Mouse (Mus musculus): ENCODE measurements at regions not wholly inside any gene's neighbourhood (a gene's known extent, or its start where the extent isn't known, plus 50 kb on each side); places are given as distances from the start of the nearest gene placed in this dataset.

DNA sequence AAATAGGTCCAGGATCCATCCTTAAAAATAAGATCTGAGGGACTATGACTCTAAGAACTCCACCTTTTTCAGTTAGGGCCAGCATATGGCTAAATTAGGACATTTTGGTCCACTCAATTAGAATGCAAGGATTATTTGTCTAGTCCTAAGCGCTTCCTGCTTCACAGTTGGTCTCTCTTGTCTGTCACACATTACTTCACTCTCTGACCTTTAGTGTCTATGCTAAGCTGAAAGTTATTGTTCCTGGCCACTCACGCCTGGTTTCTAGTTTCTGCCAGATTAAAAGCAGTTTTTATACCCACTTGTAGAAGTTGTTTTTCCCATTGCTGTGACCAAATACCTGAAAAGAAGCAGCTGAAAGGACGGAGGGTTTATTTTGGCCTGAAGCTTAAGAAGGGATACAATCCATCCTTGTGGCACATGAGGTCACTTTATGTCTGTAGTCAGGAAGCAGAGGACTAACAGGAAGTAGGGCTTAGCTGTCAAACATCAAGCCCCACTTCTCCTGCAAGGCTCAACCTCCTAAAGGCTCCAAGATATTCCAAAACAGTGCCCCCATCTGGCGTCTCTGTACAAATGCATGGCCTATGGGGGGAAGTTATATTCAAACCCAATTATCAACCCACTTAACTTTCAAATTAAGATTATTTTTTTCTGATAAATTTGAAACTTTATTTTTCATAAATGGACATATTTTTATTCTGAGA lies 195.3 kb upstream of the Gm5148 start:
- TF ChIP-seq POLR2A (IDR thresholded peaks at IDR 0.05; ENCODE audit: borderline replicate concordance, extremely low read depth, low read depth, low read length) (no peak), CTCF (IDR thresholded peaks at IDR 0.05; ENCODE audit: insufficient read depth, low read length) (no peak)

All from lung, adult 2 months (tissue).